Mouse (Mus musculus) myocyte (in vitro differentiated cells): ENCODE results near the gene Hyal3. TPM values are rescaled to one million over a fixed set of nuclear protein-coding genes. Genes with fewer than 3 reads are reported as not detected.
A peak's percentile ranks its signal among the peaks of the same experiment; 100 is the strongest.

Source experiments
- H3K27me3 ChIP-seq: one replicate; pipeline ENCODE4 v1.6.1; 2011; ENCODE audit not compliant: control insufficient read depth, insufficient read depth, insufficient read length
- H3K36me3 ChIP-seq: one replicate; pipeline ENCODE4 v1.6.1; 2011; ENCODE audit not compliant: control insufficient read depth, insufficient read depth
- H3K4me2 ChIP-seq: one replicate; pipeline ENCODE4 v1.6.1; 2011; ENCODE audit warnings: low read depth, control low read depth
- H3K4me3 ChIP-seq: one replicate; pipeline ENCODE4 v1.5.1; 2011; ENCODE audit warnings: mild to moderate bottlenecking, control low read depth, moderate library complexity
- H3K79me2 ChIP-seq: one replicate; pipeline ENCODE4 v1.6.1; 2011; ENCODE audit not compliant: control insufficient read depth, insufficient read depth
- H3ac ChIP-seq: one replicate; pipeline ENCODE4 v1.6.1; 2011; ENCODE audit not compliant: control insufficient read depth, insufficient read length
- CEBPB ChIP-seq: IDR thresholded peaks from 2 replicates; pipeline ENCODE4 v1.6.1; 2011; ENCODE audit warnings: mild to moderate bottlenecking, moderate library complexity; ENCODE audit not compliant: poor library complexity, insufficient read depth, severe bottlenecking
- E2F4 ChIP-seq: IDR thresholded peaks from one replicate; pipeline ENCODE4 v1.6.1; 2011; ENCODE audit warnings: mild to moderate bottlenecking, control low read depth, moderate library complexity; ENCODE audit not compliant: insufficient read depth
- MAX ChIP-seq: IDR thresholded peaks from one replicate; pipeline ENCODE4 v1.6.1; 2011; ENCODE audit warnings: low read depth, mild to moderate bottlenecking, control low read depth
- MYOD1 ChIP-seq, 3 experiments: IDR thresholded peaks; one replicate each; pipeline ENCODE4 v1.6.1; 2011; ENCODE audit warnings: control low read depth in 2 of 3, low read depth in 2 of 3, mild to moderate bottlenecking in 2 of 3, moderate library complexity in 1 of 3; ENCODE audit not compliant: insufficient read length in 2 of 3, control insufficient read depth in 1 of 3
- MYOG ChIP-seq, 3 experiments: IDR thresholded peaks; one replicate each; pipeline ENCODE4 v1.6.1; 2011; ENCODE audit warnings: control low read depth in 2 of 3, low read depth in 2 of 3, mild to moderate bottlenecking in 2 of 3; ENCODE audit not compliant: insufficient read length in 2 of 3, control insufficient read depth in 1 of 3, insufficient read depth in 1 of 3
- POLR2A ChIP-seq: IDR thresholded peaks from one replicate; pipeline ENCODE4 v1.6.1; 2011; ENCODE audit warnings: low read depth, mild to moderate bottlenecking, control low read depth, moderate library complexity; ENCODE audit not compliant: insufficient read length
- POLR2AphosphoS2 ChIP-seq: IDR thresholded peaks from one replicate; pipeline ENCODE4 v1.6.1; 2011; ENCODE audit warnings: low read depth, control low read depth; ENCODE audit not compliant: insufficient read length
- REST ChIP-seq: IDR thresholded peaks from one replicate; pipeline ENCODE4 v1.6.1; 2011; ENCODE audit warnings: mild to moderate bottlenecking, control low read depth, moderate library complexity; ENCODE audit not compliant: insufficient read depth, insufficient read length
- SRF ChIP-seq: IDR thresholded peaks from one replicate; pipeline ENCODE4 v1.6.1; 2011; ENCODE audit warnings: low read depth; ENCODE audit not compliant: control insufficient read depth, insufficient read length
- TCF12 ChIP-seq: IDR thresholded peaks from one replicate; pipeline ENCODE4 v1.6.1; 2011; ENCODE audit warnings: mild to moderate bottlenecking, control low read depth; ENCODE audit not compliant: poor library complexity, insufficient read depth, severe bottlenecking
- TCF3 ChIP-seq: IDR thresholded peaks from one replicate; pipeline ENCODE4 v1.6.1; 2011; ENCODE audit warnings: low read depth, control low read depth; ENCODE audit not compliant: insufficient read length
- USF1 ChIP-seq: IDR thresholded peaks from one replicate; pipeline ENCODE4 v1.6.1; 2011; ENCODE audit warnings: low read depth, mild to moderate bottlenecking, control low read depth, moderate library complexity
- polyA plus RNA-seq: library from polyadenylated mRNA; unstranded; fragments of >200 nt; fragmentation: generic; extraction: Trizol; gene quantifications from one replicate; pipeline ENCODE4 v1.2.1, GENCODE M21; 2012; ENCODE audit warnings: missing spikeins

The Hyal3 gene
- polyA plus RNA-seq, 1 experiment = 0.43 TPM

DNA sequence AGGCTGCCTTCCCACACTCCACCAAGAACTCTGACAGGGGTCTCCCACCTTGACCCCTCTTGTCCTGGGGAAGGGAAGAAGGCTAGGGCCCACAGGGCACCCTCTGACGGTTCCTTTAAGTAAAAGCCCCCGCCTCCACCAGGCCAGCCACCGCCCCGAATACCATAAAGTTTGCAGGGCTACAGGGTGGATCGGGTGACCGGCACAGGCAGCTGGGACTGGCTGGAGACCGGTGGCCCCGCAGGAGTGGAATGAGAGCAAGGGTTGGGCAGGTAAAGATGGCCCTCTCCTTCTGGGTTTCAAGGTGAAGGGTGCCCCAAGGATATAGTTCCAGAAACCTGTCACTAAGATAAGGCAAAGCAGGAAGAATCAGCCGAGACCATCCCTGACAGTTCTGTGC is 26.0 kb downstream of the Hyal3 start:
- no peaks in the 10 kb centered on the region for H3K27me3 ChIP-seq
- peak overlapping the region; percentile 92 for H3K4me2 ChIP-seq
- H3K36me3 ChIP-seq = no peaks in the 10 kb centered on the region
- peak overlapping the region; percentile 36 for H3K4me3 ChIP-seq
- no peak overlapping the region for H3ac ChIP-seq
- TF ChIP-seq MAX = no peak
- peak; percentile 58 for TF ChIP-seq POLR2AphosphoS2
- peak; percentile 59 for TF ChIP-seq POLR2A
- no peak for TF ChIP-seq USF1
- TF ChIP-seq E2F4 = no peak
- TF ChIP-seq TCF3 = no peak
- TF ChIP-seq MYOD1 (IDR thresholded peaks at IDR 0.05; ENCODE audit: control insufficient read depth in 1 of 3, insufficient read length in 2 of 3, low read depth in 2 of 3) = peak in 2 of 3 experiments; percentile 77 to 80
- TF ChIP-seq REST = no peak
- peak in 1 of 3 experiments; percentile 66 for TF ChIP-seq MYOG (IDR thresholded peaks at IDR 0.05; ENCODE audit: control insufficient read depth in 1 of 3, insufficient read depth in 1 of 3, insufficient read length in 2 of 3, low read depth in 2 of 3)
- TF ChIP-seq SRF = no peak
- no peak for TF ChIP-seq CEBPB
- TF ChIP-seq TCF12 = no peak
- H3K79me2 ChIP-seq = no peaks in the 10 kb centered on the region

DNA sequence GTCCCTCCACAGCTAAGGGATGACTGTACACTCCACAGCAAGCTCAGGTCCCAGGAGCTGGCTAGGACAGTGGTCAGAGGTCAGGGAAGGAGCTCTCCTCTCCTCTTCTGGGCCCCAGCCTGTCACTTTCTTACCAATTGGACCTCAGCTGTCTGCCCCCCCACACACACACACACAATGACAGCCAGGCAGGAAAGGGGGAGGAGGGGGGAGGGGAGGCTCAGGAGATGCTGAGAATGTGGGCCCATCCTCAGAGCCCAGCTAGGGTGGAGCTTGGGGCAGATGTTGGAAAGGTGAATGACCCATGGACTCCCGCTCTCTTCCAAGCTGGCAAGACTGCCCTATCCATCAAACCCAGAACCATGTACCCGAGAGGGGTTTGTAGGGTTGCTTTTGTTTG is 26.4 kb downstream of the Hyal3 start:
- Histone ChIP-seq H3K4me3 (peak overlapping the region; percentile 36), H3K36me3 (no peaks in the 10 kb centered on the region), H3K4me2 (peak overlapping the region; percentile 92), H3K27me3 (no peaks in the 10 kb centered on the region), H3K79me2 (no peaks in the 10 kb centered on the region), H3ac (no peak overlapping the region)
- TF ChIP-seq MYOG (IDR thresholded peaks at IDR 0.05; ENCODE audit: control insufficient read depth in 1 of 3, insufficient read depth in 1 of 3, insufficient read length in 2 of 3, low read depth in 2 of 3) (peak in 1 of 3 experiments; percentile 65), MAX (no peak), POLR2A (no peak), MYOD1 (IDR thresholded peaks at IDR 0.05; ENCODE audit: control insufficient read depth in 1 of 3, insufficient read length in 2 of 3, low read depth in 2 of 3) (peak in 1 of 3 experiments; percentile 54), POLR2AphosphoS2 (no peak), USF1 (no peak), CEBPB (no peak), SRF (no peak), E2F4 (no peak), TCF12 (no peak), TCF3 (no peak)

DNA sequence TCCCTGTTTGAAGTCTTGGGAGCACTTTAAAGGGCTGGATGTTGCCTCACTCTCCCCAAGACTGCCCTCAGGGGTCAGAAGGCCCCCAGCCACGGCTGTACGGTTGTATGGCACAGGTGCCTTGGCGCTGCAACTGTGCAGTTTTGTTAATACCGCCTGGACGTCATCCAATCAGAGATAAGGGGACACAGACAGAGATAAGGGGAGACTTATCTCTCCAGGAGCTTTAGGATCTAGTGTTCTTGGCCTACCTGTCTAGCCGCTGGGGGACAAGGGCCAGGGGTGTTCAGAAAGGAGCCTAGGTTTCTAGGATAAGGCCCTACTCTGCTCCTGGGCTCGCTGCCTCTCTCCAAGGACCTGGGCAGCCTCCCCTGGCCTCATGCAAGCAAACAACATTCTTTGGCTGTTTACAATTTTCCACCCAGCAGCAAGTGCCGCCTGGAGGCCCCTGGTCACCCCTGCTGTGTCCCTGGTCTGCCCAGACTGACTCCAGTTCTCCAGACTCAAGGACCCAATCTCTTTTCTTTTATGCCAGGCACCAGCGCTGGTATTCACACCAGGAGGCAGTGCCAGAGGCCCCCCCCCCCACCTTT is 27.1 kb downstream of the Hyal3 start:
- Histone ChIP-seq H3K4me2 (peak overlapping the region; percentile 92), H3K36me3 (no peaks in the 10 kb centered on the region), H3K27me3 (no peaks in the 10 kb centered on the region), H3ac (no peak overlapping the region), H3K4me3 (peak overlapping the region; percentile 36), H3K79me2 (no peaks in the 10 kb centered on the region)
- TF ChIP-seq MYOG (IDR thresholded peaks at IDR 0.05; ENCODE audit: control insufficient read depth in 1 of 3, insufficient read depth in 1 of 3, insufficient read length in 2 of 3, low read depth in 2 of 3) (peak in 1 of 3 experiments; percentile 4), TCF3 (no peak)

DNA sequence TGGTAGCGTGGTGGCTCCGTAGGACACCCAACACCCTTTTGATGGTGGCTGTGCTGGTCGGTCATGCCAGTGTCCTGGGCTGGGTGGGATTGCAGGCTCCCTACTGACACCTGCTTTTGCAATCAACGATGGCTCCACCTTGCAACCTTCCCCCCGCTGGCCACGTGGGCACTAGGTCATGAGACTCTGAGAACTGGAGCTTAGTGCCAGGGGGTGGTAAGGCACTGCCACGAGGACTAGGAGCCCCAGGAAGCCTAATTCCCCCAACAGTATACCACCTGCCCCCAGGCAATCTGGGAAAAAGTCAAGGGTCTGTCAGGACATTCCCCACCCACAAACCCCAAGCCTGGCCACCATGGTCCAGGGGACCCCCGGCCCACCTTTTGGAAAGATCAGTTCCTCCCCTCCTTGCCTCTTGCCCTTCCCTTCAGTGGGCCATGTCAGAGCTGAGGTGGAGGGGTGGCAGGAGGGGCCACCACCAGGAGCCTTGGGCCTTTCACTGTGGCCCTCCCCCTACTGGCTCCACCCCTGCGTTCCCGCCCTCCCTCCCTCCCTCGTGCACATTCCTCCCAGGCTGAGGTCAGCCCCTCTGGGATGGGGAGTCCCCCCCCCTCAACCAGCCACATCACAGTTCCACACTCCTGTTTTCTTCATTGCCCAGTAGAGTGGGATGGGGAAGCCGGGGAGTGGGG is 28.3 kb downstream of the Hyal3 start, which contains the start of gene Sema3b:
TSS of gene Sema3b (minus strand) at position 489 of the 692 bp plus-strand sequence.
- H3K4me3 ChIP-seq = no peak within 1 kb of the TSS
- no peak within 1 kb of the TSS for H3ac ChIP-seq
- no peaks in the 10 kb centered on the region for H3K36me3 ChIP-seq
- H3K79me2 ChIP-seq = no peaks in the 10 kb centered on the region
- H3K27me3 ChIP-seq = no peaks in the 10 kb centered on the region
- H3K4me2 ChIP-seq = peak within 1 kb of the TSS; percentile 92
- TF ChIP-seq REST (no peak), POLR2A (no peak), E2F4 (no peak), MYOD1 (IDR thresholded peaks at IDR 0.05; ENCODE audit: control insufficient read depth in 1 of 3, insufficient read length in 2 of 3, low read depth in 2 of 3) (peak in 1 of 3 experiments; percentile 41), TCF3 (no peak), POLR2AphosphoS2 (no peak), SRF (no peak)

DNA sequence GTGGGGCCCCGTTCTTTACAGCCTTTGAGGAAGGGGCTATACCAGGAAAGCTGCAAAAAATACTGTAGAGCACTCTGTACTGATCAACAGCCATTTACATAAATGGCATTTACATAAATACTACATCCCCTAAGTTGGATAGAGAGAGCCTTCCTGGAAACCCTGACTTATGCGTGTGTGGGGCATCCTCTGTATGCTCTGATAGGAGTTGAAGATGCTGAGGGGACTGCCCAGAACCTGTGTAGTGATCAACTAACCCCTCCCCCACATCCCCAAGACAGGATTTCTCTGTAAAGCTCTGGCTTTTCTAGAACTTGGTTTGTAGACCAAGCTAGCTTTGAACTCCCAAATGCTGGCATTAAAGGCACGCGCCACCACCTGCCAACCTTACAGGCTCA is 28.8 kb downstream of the Hyal3 start:
- no peak overlapping the region for H3K4me3 ChIP-seq
- no peaks in the 10 kb centered on the region for H3K27me3 ChIP-seq
- no peak for TF ChIP-seq CEBPB
- no peak for TF ChIP-seq TCF3
- no peak for TF ChIP-seq SRF
- no peak for TF ChIP-seq REST
- TF ChIP-seq USF1 = no peak
- no peak for TF ChIP-seq POLR2A
- TF ChIP-seq TCF12 = no peak
- no peak for TF ChIP-seq MAX
- no peak for TF ChIP-seq E2F4
- TF ChIP-seq MYOG (IDR thresholded peaks at IDR 0.05; ENCODE audit: control insufficient read depth in 1 of 3, insufficient read depth in 1 of 3, insufficient read length in 2 of 3, low read depth in 2 of 3) = no peak
- no peak for TF ChIP-seq MYOD1 (IDR thresholded peaks at IDR 0.05; ENCODE audit: control insufficient read depth in 1 of 3, insufficient read length in 2 of 3, low read depth in 2 of 3)
- no peak for TF ChIP-seq POLR2AphosphoS2
- H3K36me3 ChIP-seq = peaks cover under 1% of the 10 kb centered on the region
- no peak overlapping the region for H3ac ChIP-seq
- no peaks in the 10 kb centered on the region for H3K79me2 ChIP-seq
- no peak overlapping the region for H3K4me2 ChIP-seq
